Mouse (Mus musculus): ENCODE measurements around the gene Mccc1.

The Mccc1 gene

DNA sequence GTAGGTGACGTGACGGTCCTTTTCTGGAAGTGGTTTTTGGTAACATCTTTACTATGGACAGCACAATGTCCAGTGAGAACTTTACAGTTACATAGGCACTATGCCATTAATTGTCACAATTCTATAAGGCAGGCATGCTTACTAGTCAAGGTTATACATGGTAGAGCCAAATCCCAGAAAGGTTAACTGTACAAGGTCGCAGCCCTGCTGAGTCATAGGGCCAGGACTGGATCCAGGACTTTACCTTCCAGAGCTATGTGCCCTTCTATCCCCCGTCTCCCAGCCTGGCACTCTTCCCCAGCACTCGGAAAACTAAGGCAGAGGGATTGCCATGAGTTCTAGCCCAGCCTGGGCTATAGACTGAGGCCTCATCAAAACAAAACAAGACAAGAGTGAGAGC is 36.6 kb downstream of the Mccc1 start:
- no peak for DNase-seq

DNA sequence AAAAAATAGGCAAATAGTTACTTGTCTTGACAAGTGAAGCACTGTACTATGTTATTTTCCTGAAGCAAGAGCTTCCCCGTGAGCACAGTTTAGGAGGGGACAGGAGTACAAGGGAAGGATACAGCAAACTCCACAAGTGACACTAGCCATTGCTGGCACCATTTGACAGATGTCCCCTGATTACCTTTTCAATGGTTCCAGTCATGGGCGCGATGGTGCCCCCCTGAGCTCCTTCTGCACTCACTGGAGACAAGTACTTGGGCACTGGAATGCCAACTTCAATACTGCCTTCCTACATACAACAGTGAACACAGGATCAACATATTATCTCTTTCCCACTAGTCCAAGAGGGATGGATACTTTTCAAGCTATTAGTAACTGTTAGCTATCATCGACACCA is 37.1 kb downstream of the Mccc1 start:
- no peak for DNase-seq

DNA sequence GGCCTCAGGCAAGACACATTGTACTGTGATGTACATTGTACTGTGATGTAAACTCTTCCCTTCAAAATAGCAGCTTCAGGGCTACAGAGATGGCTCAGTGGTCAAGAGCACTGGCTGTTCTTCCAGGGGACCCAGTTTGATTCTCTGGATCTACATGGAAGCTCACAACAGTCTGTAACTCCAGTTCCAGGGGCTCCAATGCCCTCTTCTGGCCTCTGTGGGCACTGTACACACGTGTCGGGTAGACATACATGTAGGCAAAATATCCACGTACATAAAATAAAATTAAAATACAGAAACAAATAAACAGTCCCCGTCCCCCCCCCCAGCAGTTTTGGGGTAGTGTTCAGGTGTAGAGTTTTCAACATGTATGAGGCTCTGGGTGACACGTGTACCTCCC is 37.5 kb downstream of the Mccc1 start:
- no peak for DNase-seq

DNA sequence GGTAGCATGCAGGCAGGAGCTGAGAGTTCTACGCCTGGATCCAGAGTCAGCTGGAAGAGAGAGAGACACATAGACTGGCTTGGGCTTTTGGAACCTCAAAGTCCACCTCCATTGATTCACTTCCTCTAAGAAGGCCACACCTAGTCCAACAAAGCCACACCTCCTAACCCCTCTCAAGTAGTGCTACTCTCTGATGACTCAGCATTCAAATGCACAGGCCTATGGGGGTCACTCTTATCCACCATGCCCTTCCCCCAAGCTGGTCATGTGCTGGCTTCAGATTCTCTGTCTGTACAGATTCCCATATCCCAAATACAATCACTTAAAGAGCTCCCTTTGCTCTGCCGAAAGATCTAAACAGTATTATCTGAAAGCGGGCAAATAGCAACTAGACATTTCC is 43.2 kb downstream of the Mccc1 start:
- DNase-seq = no peak

DNA sequence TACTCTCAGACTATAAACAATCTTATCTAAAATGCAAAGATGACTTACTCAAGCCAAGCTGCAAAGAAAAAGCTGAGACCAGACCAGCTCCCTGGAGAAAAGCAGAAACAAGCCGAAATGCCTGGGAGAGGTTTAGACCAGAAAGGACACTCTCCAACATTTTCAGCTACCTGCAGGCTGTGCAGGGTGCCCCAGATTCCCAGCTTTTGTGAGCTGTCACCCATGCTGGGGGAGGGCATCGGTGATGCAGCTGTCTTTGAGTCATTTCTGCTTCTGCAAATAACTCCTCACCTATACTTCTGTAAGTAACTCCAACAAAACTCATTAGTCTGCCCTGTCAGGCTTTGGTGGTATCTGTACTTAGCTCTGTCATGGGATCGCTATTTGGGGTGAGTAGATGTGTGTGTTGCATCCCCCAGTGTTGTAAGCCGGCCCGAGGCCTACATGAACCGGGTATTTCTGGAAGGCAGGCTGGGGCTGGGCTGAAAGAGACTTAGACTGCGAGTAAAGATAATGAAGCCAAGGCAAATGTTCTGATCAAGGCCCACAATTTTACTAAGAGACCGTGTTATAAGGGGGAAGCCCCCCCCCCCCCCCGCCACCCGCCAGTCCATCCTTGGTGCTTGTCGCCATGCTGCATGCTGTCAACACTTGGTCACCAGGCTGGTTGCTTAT is 45.4 kb downstream of the Mccc1 start:
- DNase-seq = no peak

DNA sequence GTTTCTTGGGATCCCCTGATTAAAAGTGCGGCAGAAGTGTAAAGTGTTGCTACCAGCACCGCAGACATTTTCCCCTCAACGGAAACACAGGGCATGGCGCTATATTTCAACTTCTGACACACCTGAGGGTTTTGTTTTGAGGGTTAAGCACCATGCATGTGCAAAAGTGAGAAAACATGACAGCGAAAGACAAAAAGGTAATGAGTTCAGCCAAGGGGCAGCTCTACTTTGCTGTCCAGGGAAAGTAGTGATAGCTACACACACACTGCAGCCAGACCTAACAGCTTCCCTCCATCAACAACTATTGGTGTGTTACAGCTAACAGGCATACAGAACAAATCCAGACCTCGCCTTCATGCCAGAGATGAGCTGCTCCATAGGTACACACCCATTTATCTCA is 46.7 kb downstream of the Mccc1 start:
- no peak for DNase-seq

DNA sequence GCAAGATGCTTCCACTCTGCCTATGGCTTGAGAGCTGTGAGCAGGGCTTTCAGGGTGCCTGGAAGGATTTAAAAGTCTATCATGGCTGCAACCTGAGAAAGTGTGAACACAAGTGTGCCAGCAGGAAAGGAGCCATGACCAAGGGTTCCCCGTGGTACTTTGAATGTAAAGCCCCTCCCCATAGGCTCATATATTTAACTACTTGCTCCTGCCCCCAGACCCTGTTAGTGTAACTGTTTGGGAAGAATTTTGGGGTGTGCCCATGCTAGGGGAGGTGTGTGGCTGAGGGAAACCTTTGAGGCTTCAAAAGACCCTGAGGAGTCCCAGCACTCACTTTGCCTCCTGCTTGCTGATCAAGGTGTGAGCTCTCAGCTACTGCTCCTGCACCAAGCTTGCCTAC is 47.3 kb downstream of the Mccc1 start:
- DNase-seq = no peak

DNA sequence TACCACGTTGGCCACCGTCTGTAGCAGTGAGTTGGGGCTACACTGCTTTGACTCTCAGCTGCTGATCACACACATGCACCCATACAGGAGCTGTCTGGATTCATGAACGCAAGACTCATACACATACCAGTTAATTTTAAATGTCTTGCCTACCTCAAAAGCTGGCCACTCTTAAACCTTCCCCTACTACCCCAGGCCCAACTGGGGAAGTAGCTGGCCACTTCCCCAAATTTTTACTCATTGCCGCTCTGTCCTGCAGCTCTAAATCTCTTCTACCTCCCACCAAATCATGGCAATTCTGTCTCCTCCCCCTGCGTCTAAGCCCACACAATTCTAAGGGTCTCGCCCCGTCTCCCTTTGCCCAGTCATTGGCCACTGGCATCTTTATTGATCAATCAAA is 52.3 kb downstream of the Mccc1 start:
- DNase-seq = no peak

DNA sequence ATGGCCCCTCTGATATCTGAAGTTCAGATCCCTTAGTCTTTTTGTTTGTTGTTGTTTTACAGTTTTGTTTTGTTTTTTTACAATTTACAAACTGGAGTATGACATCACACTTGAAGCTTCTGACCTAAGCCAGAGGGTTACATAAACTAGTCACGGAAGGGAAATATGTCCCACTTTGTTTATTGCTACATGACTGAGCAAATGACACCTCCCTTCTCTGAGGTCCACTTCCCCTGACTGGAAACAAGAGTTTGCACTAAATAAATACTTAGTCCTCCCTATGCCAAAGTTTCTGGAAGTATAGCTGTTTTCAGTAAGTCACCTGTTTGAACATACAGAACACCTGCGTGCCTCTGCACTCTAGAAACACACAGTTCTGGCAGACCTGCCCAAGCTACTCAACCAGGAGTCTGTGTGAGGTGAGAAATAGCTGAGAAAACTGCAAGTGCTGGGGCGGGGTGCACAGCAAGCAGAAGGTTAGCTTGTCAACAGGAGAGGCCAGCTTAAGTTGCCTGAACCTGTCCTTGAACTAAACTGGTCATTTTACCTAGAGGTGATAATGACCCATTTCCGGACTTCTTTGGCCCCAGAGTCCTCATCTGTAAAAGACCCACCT is 59.9 kb downstream of the Mccc1 start:
- no peak for DNase-seq

DNA sequence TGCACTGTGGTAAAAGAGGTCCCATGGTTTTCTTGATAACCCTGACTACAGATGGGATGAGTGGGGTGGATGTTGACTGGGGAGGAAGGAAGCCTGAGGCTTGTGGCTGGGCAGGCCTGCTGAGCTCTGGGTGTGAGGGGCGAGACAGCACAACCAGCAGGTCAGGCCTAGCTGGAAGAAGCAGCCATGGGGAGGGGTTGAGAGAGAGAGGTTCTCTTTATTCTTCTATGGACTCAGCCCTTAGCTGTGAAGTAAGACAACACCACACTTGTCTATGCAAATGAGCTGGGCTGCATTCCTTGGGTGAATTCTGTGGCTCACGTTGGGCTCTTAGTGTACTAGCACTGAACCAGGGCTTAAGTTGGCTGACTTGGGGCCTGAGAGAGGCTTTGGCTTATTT is 60.4 kb downstream of the Mccc1 start:
- no peak for DNase-seq

DNA sequence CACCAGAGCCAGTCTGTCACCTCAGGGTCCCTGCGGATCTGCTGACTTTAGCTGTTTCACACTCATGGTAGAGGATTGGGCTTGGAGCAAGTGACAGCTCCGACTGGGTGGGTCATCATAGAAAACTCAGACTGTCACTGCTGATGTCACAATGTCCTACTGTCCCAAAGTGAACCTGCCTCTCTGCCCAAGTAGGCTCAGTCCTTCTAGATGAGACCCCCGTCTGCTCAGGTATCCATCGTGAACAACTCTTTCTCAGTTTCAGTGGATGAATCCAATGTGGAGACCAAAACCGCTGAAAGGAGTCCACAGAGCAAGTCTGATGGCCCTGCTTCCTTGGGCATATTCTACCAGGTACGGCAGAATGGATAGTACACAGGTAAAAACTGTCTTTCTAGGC is 63.1 kb downstream of the Mccc1 start, which contains the start of gene Dcun1d1:
Dcun1d1 (minus strand) TSS at position 101 of the 400 bp plus-strand sequence.
- no peak for DNase-seq

DNA sequence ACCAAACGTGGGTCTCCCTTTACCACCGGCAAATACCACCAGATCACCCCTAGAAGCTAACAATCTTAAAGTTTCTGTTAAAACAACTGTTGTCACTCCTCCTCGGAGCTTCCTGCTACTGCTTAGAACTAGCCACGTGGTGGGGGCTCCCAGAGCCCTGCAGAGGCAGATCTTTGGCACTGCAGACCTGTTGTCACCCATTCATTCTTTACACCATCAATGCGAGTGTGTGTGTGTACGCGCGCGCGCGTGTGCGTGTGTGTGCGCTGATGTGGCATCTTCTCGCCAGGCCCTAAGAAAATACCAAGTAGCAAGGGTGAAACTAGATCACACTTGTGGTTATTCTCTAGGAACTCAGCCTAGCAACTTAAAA is 67.1 kb downstream of the Mccc1 start:
- peak; percentile 31 to 44 for DNase-seq

DNA sequence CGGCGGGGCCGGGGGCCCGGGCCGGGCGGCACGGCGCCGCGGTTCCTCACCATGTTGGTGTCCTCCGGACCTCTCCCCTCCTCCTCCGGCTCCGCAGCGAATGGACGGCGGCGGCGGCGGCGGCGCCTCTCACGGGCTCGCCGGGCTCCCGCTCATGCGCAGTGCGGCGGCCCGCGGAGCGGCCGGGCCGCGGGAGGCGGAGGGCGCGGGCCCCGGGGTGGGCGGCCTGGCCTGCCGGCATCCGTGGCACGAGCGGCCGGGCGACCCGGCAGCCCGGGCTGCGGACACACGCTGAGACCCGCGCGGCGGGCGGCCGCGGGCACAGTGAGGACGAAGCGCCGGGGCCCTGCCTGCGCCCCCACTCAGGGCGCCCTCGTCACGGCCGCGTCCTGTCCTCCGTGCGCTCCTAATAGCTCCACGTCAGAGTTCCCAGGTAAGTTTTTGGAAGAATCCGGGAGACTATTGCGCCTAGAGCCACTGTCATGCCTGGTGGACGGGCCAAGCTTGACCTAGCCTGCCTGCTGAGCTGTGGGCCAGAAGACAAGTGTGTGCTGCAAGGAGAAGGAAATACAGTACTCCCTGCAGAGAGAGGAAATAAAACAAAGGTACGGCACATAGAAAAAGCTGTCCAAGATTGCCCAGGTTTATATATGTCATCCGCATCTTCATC is 67.6 kb downstream of the Mccc1 start:
- DNase-seq = peak; percentile 63 to 67

DNA sequence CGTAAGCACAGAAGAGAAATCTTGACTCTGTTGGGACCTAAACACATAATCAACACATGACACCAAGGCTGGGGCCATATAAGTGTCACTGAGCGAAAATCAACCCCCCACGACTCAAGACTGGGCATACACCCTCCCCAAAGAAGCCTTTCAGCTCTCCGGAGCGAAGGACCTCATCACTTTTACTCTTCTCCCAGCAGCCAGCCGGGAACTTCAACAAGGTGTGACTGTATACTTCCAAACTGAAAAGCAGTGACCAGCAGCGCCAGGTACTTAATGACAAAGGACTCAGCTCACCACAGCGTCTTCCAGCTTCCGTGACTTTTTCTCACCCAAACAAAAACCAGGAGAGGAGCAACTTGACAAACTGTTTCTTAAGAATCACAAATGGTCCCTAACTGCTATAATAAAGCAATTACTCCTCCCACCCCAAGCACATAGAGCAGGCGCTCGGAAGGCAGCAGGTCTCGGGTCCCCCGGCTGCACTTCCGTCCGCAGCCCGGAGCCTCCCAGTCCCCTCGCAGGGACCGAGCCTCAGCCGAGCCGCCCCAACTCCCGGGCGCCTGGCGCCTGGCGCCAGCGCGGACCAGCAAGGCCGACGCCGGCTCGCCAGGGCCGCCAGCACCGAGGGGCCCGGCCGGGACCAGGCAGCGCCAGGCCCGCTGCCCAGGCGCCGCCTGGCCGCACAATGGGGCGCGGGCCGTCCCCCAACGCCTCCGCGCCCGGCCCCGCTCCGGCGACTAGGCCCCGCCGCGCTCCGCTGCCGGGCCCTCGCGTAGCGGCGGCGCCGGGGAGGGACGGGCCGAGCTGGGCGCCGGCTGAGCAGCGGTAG is 68.4 kb downstream of the Mccc1 start:
- peak; percentile 31 to 32 for DNase-seq

DNA sequence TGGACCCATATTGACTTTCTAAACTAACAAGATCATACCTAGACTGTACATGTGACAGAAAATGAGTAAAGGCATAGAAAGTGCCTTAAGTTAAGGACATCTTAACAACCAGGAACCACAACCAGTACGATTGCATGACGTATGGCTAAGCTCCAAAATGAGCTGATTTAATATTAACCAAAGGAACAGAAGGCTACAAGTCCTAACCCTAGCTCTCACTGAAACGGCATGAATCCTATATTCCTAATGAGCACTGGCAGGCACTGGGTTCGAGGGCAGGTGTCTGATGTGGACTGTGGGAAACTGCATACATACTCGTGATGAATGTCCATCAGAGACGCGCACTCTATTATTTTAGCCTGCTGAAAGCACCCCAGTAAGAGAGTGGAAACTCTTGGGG is 69.1 kb downstream of the Mccc1 start:
- no peak for DNase-seq

DNA sequence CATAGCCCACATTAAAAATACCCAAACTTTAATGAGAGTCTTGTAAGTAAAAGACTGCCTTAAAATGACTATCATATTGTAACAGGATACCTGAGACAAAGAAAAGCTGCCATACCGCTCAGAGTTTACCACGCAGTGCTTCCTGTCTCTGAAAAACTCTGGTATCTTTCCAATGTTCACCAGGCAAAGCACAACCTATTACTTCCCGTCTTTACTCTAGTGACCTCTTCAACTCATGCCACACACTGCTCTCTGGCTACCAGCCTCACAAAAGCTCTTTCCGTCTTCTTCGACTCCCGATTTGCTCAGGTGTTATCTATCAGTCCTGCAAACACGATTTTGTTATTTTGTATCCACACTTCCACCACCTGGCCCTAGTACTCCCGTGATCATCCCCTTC is 70.6 kb downstream of the Mccc1 start:
- DNase-seq = no peak

DNA sequence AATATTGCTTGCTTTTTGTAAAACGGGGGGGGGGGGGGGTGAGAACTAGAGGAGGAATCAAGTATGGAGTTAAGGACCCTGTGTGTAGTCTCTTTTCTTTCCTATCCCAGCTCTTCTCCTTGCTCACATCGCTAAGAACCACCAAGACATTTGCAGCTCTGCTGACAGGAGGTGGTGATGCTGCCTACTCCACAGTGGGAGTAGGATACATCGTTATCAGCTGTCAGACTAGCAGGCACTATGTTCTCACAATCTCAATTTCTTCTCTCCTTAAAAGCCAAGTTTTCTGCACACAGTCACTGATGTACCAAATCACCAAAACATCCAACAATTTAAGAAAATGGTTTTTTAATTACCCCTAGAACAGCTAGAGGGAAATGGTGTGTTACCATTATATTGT is 71.1 kb downstream of the Mccc1 start:
- DNase-seq = no peak

DNA sequence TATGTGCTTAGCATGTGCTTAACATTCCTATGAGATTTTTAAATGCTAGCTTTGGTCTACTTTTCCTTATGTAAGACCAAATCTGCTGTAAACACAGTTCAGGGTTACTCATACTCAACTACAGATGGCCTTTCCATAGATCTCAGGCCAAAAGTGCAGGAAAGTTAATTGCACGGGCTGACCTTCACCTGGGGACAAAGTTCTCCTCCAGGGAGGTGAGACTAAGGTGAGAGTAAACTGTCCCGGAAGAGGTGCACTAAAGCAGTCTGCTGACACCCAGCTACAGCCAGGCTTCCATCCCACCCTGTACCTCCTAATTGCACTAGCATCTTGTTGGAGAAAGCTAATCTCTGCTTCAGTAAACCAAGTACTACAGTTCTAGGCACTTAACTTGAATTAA is 74.6 kb downstream of the Mccc1 start:
- no peak for DNase-seq

DNA sequence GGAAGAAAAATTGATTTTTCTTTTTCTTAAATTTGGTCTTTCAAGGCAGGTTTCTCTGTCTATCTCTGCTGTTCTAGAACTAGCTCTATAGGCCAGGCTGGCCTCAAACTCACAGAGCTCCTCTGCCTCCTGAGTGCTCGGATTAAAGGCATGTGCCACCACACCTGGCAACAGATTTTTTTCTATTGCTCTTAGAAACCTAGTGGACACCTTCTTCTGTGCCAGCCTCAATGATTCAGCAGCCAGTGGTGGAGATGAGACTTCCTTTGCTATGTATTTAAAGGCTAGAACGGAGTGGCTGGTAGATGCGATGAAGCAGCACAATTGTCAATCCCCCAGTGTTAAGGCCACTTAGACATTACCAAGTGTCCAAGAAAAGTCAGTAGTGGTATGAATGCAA is 76.5 kb downstream of the Mccc1 start:
- no peak for DNase-seq

DNA sequence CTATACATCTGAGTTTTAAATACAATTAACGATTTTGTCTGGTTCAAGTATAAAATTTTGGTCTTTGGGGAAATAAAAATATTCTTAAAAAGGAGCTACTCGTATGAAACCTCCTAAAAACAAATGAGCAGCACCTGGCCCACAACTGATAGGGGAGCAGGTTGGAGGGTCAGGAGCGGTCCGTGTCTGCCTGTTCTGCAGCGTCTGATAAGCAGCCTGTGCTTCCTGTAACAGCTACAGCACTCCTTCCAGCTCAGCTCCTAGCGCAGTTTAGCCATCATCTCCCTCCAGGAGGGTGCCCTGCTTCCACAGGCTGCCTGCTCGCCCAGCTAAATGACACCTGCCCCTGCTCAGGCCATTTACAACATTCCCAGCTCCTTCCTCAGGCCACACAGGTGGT is 77.0 kb downstream of the Mccc1 start:
- no peak for DNase-seq

DNA sequence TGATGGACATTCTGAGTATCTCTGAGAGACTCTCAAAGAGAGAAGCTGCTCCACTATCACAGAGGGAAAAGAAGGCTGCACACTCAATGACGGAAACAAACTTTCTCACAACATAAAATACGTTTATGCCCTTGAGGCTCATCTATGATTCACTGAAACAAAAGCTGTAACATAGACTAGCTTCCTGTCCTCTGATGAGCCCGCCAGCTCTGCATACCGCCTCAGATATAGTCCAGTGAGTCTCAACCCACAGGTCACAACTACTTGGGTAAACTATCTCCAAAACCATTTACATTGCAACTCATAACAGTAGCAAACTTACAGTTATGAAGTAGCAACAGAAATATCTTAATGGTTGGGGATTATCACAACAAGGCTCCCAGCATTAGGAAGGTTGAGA is 78.0 kb downstream of the Mccc1 start:
- DNase-seq = no peak

DNA sequence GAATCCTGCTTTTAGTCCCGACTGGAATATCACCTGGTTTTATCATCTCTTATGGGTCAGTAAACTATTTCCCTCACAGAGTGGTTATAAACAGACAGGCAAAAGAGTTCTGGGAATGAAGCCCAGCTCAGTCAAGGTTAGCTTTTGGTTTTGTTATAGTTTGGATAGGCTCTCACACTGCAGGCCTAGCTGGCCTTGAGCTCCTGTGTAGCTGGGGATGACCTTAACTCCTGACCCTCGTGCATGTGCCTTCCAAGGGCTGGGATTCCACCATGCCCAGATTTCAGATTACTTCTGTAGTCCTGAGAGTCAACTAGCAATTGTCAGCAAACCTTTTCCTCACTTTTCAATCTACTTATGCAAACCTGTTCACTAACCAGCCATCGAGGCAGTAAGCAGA is 82.2 kb downstream of the Mccc1 start:
- no peak for DNase-seq

Data from thymus, adult 18-20 months (tissue).